Mouse (Mus musculus) stomach, postnatal 0 days (tissue): ENCODE measurements at regions not wholly inside any gene's neighbourhood (a gene's known extent, or its start where the extent isn't known, plus 50 kb on each side); places are given as distances from the start of the nearest gene placed in this dataset.

Experiments used
- CTCF ChIP-seq: IDR thresholded peaks from 2 replicates; pipeline ENCODE4 v1.5.1; 2016; ENCODE audit warnings: antibody characterized with exemption, low read depth, mild to moderate bottlenecking, moderate library complexity
- EP300 ChIP-seq: optimal IDR thresholded peaks from 2 replicates; pipeline ENCODE3; 2016; ENCODE audit warnings: antibody characterized with exemption

DNA sequence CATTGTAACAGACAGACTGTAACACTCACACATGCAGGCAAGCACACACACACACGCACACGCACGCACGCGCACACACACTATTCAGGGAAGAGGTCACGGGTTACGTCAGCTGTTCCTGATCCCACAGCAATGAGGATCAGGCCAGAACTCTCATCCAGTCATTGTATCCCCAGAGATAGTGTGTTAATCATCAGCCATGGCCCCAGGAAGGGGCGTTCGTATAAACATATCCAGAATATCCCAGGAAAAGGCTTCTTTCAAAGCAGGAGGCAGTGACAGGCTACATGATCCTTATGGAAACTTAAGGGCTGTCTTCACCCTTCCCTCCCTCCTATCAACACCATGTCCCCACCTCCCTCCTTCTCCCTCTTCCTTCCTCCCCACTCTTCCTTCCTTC is 239.3 kb downstream of the Uaca start:
- TF ChIP-seq CTCF (no peak), EP300 (no peak)
